ENCODE assay signal across 25 mouse cellular contexts in genomic region chr9:52181419-52181818, GRCm38 (mm10). TPM values are rescaled to one million over a fixed set of nuclear protein-coding genes. Genes with fewer than 3 reads are reported as not detected.
DNase-seq lines count a peak whose midpoint lies in the region; ATAC-seq lines count a peak whose summit lies in the region.
"Had no signal": no experiment of that assay in that cellular context is flagged by ENCODE, and none has a peak within 500 bp of the region (broad histone marks: within the 10 kb centered on the region; RNA-seq: fewer than 3 reads in every experiment).

No protein-coding gene starts in this region.

- ATAC-seq in megakaryocyte progenitor cell, adult 5-6 weeks (replicated peaks; ENCODE audit: poor library complexity): 0 out of 2 replicates have a peak, but pooled peaks have one; percentile 23
- ATAC-seq: CD4-positive, CD25-positive, alpha-beta regulatory T cell, adult 4 months; forebrain, embryonic 15.5 days; hindbrain, postnatal 0 days; intestine, embryonic 15.5 days; midbrain, embryonic 16.5 days had no signal

- DNase-seq in kidney, adult 8-10 months: peak; percentile 36 to 38
- no peak for DNase-seq in kidney, postnatal 14 days
- peak; percentile 37 for DNase-seq in 416B (ENCODE audit: low read depth)
- peak; percentile 24 for DNase-seq in Muller cell, postnatal 12 days (ENCODE audit: inconsistent ontology term)
- DNase-seq in cerebellum, postnatal 25 days: no peak
- no peak for DNase-seq in urinary bladder, postnatal 25 days (ENCODE audit: low spot score)
- DNase-seq: adrenal gland, postnatal 10 days; cerebellum, adult 8-10 months; cerebellum, postnatal 36 days; embryo, embryonic 11 days; gastrocnemius, postnatal 25 days; heart, adult 18-20 months; heart, postnatal 36 days; layer of hippocampus, adult 9-11 months; liver; lung, adult 2 months; lung, postnatal 10 days; right cerebral cortex, adult 18-20 months; right cerebral cortex, postnatal 4 days had no signal

RNA-seq across cellular contexts. Expression of gene Zc3h12c, which starts 13.0 kb away (rescaled TPM):
- 4.3 and 4.8 TPM in 2 replicates for total RNA-seq in megakaryocyte progenitor cell, adult 5-6 weeks (2015)
- total RNA-seq in megakaryocyte progenitor cell, adult 5-6 weeks (2017): 4.3 and 4.6 TPM in 2 replicates

Comparison
In these comparisons a context has a peak if more than half of its experiments do, and no peak if none do; other contexts are left out.
1. DNase-seq: peak in kidney, adult 8-10 months (2 of 2), 416B (single experiment) and Muller cell, postnatal 12 days (single experiment); none in kidney, postnatal 14 days (single experiment), cerebellum, postnatal 25 days (0 of 2) and urinary bladder, postnatal 25 days (single experiment).